Mouse (Mus musculus) intestine, embryonic 14.5 days (tissue): ENCODE data around the gene Rara. TPM values are rescaled to one million over a fixed set of nuclear protein-coding genes. Genes with fewer than 3 reads are reported as not detected.

ENCODE experiments used
- ATAC-seq: fragments of 200-750 bp; cut with Nextera tagmentation; replicated peaks from 2 replicates; pipeline ENCODE4 v1.8.0; 2017; ENCODE audit warnings: low read depth, moderate number of reproducible peaks, moderate TSS enrichment, moderate library complexity; ENCODE audit not compliant: low FRiP score, low TSS enrichment
- DNase-seq: peaks from one replicate; pipeline ENCODE4 v3.0.0-alpha.2; 2018; ENCODE audit warnings: low spot score
- H3K27ac ChIP-seq: fragments of 300-500 bp; sonication (generic); 2 replicates; pipeline ENCODE4 v1.5.1; 2014; ENCODE audit warnings: low read depth, mild to moderate bottlenecking, control low read depth
- H3K27me3 ChIP-seq: fragments of 300-500 bp; sonication (generic); replicated peaks from 2 replicates; pipeline ENCODE4 v1.6.1; 2014; ENCODE audit warnings: low read length, control low read depth; ENCODE audit not compliant: control insufficient read depth, insufficient read depth
- H3K36me3 ChIP-seq: fragments of 300-500 bp; sonication (generic); 2 replicates; pipeline ENCODE4 v1.6.1; 2014; ENCODE audit warnings: low read length, control low read depth; ENCODE audit not compliant: control insufficient read depth, insufficient read depth
- H3K4me1 ChIP-seq: fragments of 300-500 bp; sonication (generic); replicated peaks from 2 replicates; pipeline ENCODE4 v1.6.1; 2014; ENCODE audit warnings: low read length, control low read depth, mixed read lengths; ENCODE audit not compliant: control insufficient read depth, insufficient read depth
- H3K4me2 ChIP-seq: fragments of 300-500 bp; sonication (generic); 2 replicates; pipeline ENCODE4 v1.6.1; 2014; ENCODE audit warnings: low read length
- H3K4me3 ChIP-seq: fragments of 300-500 bp; sonication (generic); 2 replicates; pipeline ENCODE4 v1.5.1; 2014; ENCODE audit warnings: low read depth, low read length, control low read depth, mixed read lengths
- H3K9ac ChIP-seq: fragments of 300-500 bp; sonication (generic); 2 replicates; pipeline ENCODE4 v1.6.1; 2014; ENCODE audit warnings: mild to moderate bottlenecking, low read length
- H3K9me3 ChIP-seq: fragments of 300-500 bp; sonication (generic); 2 replicates; pipeline ENCODE4 v1.6.1; 2016; ENCODE audit warnings: low read length, control low read depth; ENCODE audit not compliant: control insufficient read depth
- WGBS: fragments of 180-500 bp; shearing (Covaris S2); extraction: QIAGEN DNeasy Blood & Tissue Kit; methylation state at CpG from one replicate; pipeline ENCODE4 v1.1.7; 2014; 5-methylcytosine and 5-hydroxymethylcytosine counted together
- polyA plus RNA-seq: library from polyadenylated mRNA; unstranded; fragments of >200 nt; fragmentation: Nextera tagmentation; extraction: Ambion mirVana; gene quantifications from 2 replicates; pipeline ENCODE4 v1.2.1, GENCODE M21; 2014

Rara gene
- polyA plus RNA-seq, 1 experiment from 2014 or later, result 42.4 TPM

DNA sequence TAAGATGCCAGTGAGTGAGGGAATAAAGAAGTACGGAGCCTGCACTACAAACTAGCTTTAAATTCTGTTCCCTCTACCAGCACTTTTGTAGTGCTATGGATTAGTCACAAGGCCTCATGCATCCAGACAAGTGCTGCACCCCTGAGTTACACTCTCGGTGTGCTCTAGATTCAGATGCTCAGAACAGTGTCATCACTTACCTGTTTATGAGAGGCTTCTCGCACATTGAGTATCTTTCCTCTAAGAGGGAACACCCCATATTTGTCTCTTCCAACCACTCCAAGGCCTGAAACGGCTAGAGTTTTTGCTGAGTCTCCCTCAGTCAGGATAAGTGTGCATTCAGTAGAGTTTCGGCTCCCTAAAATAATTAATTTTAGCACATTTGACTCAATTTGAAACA, 83.1 kb downstream of the Rara start:
- H3K27me3 ChIP-seq, result no peaks in the 10 kb centered on the region
- H3K36me3 ChIP-seq, result peaks cover 99% of the 10 kb centered on the region
- no peaks in the 10 kb centered on the region for H3K9me3 ChIP-seq
- H3K4me3 ChIP-seq, result no peak overlapping the region
- H3K4me1 ChIP-seq, result no peaks in the 10 kb centered on the region
- H3K27ac ChIP-seq, result no peak overlapping the region
- no peak overlapping the region for H3K9ac ChIP-seq
- DNase-seq, result no peak
- H3K4me2 ChIP-seq, result no peak overlapping the region
- ATAC-seq, result no peak
- WGBS, result 95% methylated on average over 5 of the region's 5 CpGs

- ATAC-seq, result no peak
- no peak for DNase-seq
- no peak overlapping the region for H3K4me3 ChIP-seq
- H3K27me3 ChIP-seq, result no peaks in the 10 kb centered on the region
- no peak overlapping the region for H3K27ac ChIP-seq
- H3K4me1 ChIP-seq, result no peaks in the 10 kb centered on the region
- H3K9ac ChIP-seq, result no peak overlapping the region
- no peak overlapping the region for H3K4me2 ChIP-seq
- WGBS, result 97% methylated on average over 1 of the region's 1 CpGs
- peaks cover 100% of the 10 kb centered on the region for H3K36me3 ChIP-seq
- no peaks in the 10 kb centered on the region for H3K9me3 ChIP-seq
These were observed 86.2 kb downstream of the Rara start for GRCm38 (mm10) chr11:99013856-99014255.

DNA sequence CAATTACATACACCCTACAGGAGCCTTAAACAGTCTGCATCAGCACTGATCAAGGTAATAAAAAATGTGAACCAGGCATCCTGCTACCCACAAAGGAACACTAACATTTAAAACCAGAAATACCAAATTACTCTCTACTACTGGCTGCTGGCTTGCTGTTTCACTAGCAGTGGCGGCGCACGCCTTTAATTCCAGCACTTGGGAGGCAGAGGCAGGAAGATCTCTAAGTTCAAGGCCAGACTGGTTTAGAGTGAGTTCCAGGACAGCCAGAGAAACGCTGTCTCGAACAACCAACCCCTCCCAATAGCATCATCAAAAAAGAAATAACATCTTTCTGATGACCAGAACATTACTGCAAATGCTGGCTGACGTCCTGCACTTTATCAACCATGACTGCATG, 92.2 kb downstream of the Rara start:
- ATAC-seq (no peak), DNase-seq (no peak)
- Histone ChIP-seq H3K27ac (no peak overlapping the region), H3K4me3 (no peak overlapping the region), H3K4me1 (peaks cover 13% of the 10 kb centered on the region), H3K36me3 (peaks cover 76% of the 10 kb centered on the region), H3K27me3 (no peaks in the 10 kb centered on the region), H3K9ac (no peak overlapping the region), H3K4me2 (no peak overlapping the region), H3K9me3 (no peaks in the 10 kb centered on the region)
- 94% methylated on average over 6 of the region's 6 CpGs for WGBS

- Histone ChIP-seq H3K27ac (no peak overlapping the region), H3K4me2 (peak overlapping the region; percentile 72), H3K9me3 (no peaks in the 10 kb centered on the region), H3K4me3 (peak overlapping the region; percentile 70), H3K27me3 (no peaks in the 10 kb centered on the region), H3K9ac (peak overlapping the region; percentile 83), H3K4me1 (peaks cover 13% of the 10 kb centered on the region), H3K36me3 (peaks cover 50% of the 10 kb centered on the region)
- no peak for ATAC-seq
- no peak for DNase-seq
- 76% methylated on average over 5 of the region's 5 CpGs for WGBS
These were observed 94.8 kb downstream of the Rara start for GRCm38 (mm10) chr11:99022384-99022933.

DNA sequence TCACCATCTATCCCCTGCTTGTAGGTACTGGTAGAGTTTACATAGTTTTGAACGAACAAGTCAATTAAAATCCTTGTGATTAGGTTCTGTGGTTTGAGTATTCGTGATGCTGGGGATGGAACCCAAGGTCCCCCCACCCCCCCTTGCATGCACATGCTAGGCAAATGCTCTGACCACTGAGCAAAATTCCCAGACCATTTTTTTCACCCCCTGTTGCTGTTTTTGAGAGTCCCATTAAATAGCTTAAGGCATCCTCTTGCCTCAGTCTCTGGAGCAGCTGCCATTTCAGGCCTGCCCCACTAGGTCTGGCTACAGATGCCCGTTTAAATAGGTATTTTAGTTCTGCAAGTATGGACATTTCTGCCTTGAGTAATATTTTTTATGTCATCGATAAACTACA, 95.5 kb downstream of the Rara start:
- WGBS, result 8% methylated on average over 4 of the region's 4 CpGs

GRCm38 (mm10) chr11:99023500-99024467, 96.2 kb downstream of the Rara start, which contains the start of gene Top2a:
TSS of gene Top2a (minus strand) at chr11:99024189.
- H3K27me3 ChIP-seq, result no peaks in the 10 kb centered on the region
- H3K4me3 ChIP-seq, result peak within 1 kb of the TSS; percentile 70
- peaks cover 13% of the 10 kb centered on the region for H3K4me1 ChIP-seq
- peak within 1 kb of the TSS; percentile 51; the same call in 1 of the 2 replicates for H3K27ac ChIP-seq
- under 1% methylated on average over 54 of the region's 54 CpGs for WGBS
- no peaks in the 10 kb centered on the region for H3K9me3 ChIP-seq
- peak; percentile 100 for DNase-seq
- H3K4me2 ChIP-seq, result peak within 1 kb of the TSS; percentile 72
- H3K36me3 ChIP-seq, result peaks cover 36% of the 10 kb centered on the region
- H3K9ac ChIP-seq, result peak within 1 kb of the TSS; percentile 83
- ATAC-seq, result peak; percentile 94

More for the DNA sequence above, 95.5 kb downstream of the Rara start:
- no peaks in the 10 kb centered on the region for H3K9me3 ChIP-seq
- peaks cover 13% of the 10 kb centered on the region for H3K4me1 ChIP-seq
- H3K4me2 ChIP-seq, result peak overlapping the region; percentile 72
- H3K36me3 ChIP-seq, result peaks cover 43% of the 10 kb centered on the region
- DNase-seq (no peak), ATAC-seq (no peak)
- peak overlapping the region; percentile 70 for H3K4me3 ChIP-seq
- H3K27ac ChIP-seq, result peak overlapping the region; percentile 48; the same call in 1 of the 2 replicates
- H3K27me3 ChIP-seq, result no peaks in the 10 kb centered on the region
- H3K9ac ChIP-seq, result peak overlapping the region; percentile 83

Other genes with a start within 250 kb of the Rara start
- gene Psmd3, start 245.3 kb upstream of the Rara start, polyA plus RNA-seq, result 141 and 149 TPM in 2 replicates
- gene Csf3, start 226.6 kb upstream of the Rara start, polyA plus RNA-seq, result not detected in 2 replicates
- 43.0 and 48.0 TPM in 2 replicates for gene Med24, start 198.4 kb upstream of the Rara start, polyA plus RNA-seq
- gene Thra, start 187.2 kb upstream of the Rara start, polyA plus RNA-seq, result 60.7 and 63.8 TPM in 2 replicates
- 2.5 and 2.8 TPM in 2 replicates for gene Nr1d1, start 152.5 kb upstream of the Rara start, polyA plus RNA-seq
- 17.5 and 19.1 TPM in 2 replicates for gene Msl1, start 132.3 kb upstream of the Rara start, polyA plus RNA-seq
- gene Casc3, start 122.9 kb upstream of the Rara start, polyA plus RNA-seq, result 34.5 and 37.3 TPM in 2 replicates
- 1.5 and 2.2 TPM in 2 replicates for gene Rapgefl1, start 91.0 kb upstream of the Rara start, polyA plus RNA-seq
- 5.1 and 5.3 TPM in 2 replicates for gene Wipf2, start 64.2 kb upstream of the Rara start, polyA plus RNA-seq
- gene Cdc6, start 20.0 kb upstream of the Rara start, polyA plus RNA-seq, result 32.5 and 32.9 TPM in 2 replicates
- 0.22 TPM in 1 of 2 replicates, not detected in the other for gene Gjd3, start 55.2 kb downstream of the Rara start, polyA plus RNA-seq
- gene Top2a, start 96.4 kb downstream of the Rara start, polyA plus RNA-seq, result 248 and 272 TPM in 2 replicates
- gene Igfbp4, start 113.4 kb downstream of the Rara start, polyA plus RNA-seq, result 467 and 480 TPM in 2 replicates
- 0.70 and 0.84 TPM in 2 replicates for gene Tns4, start 161.5 kb downstream of the Rara start, polyA plus RNA-seq
- gene Ccr7, start 227.3 kb downstream of the Rara start, polyA plus RNA-seq, result 0.35 and 0.61 TPM in 2 replicates